Mouse (Mus musculus) retina, postnatal 1 day (tissue): Measurements from ENCODE around the gene Reps1.
A peak's percentile ranks its signal among the peaks of the same experiment; 100 is the strongest.

Experiments used
- DNase-seq: peaks from one replicate; pipeline ENCODE4 v3.0.0-alpha.2; 2012

Gene Reps1

GRCm38 (mm10) chr10:18055696-18056390 lies at the start of gene Reps1:
Gene Reps1 (plus strand): TSS chr10:18055861.
- no peak for DNase-seq

DNA sequence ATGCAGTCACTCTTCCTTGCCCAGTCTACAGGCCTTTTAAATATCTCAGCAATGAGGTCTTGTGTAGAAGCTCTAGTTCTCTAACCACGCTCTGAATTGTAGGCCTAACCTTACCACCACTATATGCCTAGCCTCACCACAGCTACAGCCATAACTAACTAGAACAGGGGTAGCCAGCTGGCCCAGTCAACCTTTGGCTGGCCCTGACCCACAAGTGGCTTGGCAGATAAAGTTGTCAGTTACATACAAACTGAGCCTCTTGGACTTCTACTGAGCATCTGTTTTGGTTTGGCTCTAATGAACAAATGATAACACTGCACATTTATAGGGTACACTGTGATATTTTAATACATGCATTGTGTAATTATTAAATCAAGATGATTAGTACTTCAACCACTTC lies 48.9 kb upstream of the Reps1 start:
- DNase-seq, result no peak

- DNase-seq, result no peak
Measured at GRCm38 (mm10) chr10:18007243-18007642, 48.4 kb upstream of the Reps1 start.

- no peak for DNase-seq
Measured at GRCm38 (mm10) chr10:18008118-18008517, 47.5 kb upstream of the Reps1 start.

- DNase-seq, result no peak
Measured at GRCm38 (mm10) chr10:18009744-18010143, 45.9 kb upstream of the Reps1 start.

GRCm38 (mm10) chr10:18011761-18012160 lies 43.9 kb upstream of the Reps1 start:
- no peak for DNase-seq

DNA sequence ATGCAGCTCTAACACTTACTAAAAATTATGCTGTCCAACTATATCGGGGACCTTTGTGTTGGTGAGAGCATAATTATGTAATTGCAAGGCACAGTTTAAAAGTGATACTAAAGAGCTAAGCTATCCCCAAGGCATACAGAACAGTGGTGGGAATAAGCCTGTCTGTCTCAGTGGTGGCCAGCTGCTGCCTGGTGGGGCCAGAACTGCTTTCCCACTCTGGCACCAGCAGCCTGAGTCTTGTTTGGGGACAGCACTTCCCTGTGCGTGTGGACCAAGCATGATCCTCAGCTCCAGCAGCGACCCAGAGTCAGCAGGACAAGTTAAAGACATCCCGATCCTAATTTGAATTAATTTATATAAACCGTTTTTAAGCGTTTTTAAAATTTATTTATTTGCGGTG lies 35.2 kb upstream of the Reps1 start:
- peak; percentile 31 for DNase-seq

- DNase-seq, result no peak
Measured at GRCm38 (mm10) chr10:18020846-18021245, 34.8 kb upstream of the Reps1 start.

GRCm38 (mm10) chr10:18021576-18022311 lies 33.9 kb upstream of the Reps1 start:
- peak; percentile 31 for DNase-seq

DNA sequence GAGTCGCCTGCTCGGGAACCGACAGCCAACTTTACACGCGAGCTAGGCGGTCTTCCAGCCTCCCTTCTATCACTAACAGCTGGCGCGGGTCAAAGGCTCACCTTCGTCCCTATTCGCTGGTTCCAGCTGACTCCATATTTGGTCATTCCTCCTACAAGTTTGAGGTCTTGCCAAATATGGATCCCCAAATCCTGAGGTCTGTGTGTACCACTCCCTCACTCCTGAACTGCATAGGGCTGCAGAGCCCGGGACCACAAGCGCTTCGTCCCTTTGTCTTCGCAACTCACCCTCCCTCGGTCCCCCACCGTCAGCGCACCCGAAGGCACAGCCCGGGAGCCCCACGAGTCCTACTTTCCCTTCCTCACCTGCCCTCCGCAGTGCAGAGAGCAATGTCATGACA lies 33.3 kb upstream of the Reps1 start:
- peak; percentile 81 for DNase-seq

DNA sequence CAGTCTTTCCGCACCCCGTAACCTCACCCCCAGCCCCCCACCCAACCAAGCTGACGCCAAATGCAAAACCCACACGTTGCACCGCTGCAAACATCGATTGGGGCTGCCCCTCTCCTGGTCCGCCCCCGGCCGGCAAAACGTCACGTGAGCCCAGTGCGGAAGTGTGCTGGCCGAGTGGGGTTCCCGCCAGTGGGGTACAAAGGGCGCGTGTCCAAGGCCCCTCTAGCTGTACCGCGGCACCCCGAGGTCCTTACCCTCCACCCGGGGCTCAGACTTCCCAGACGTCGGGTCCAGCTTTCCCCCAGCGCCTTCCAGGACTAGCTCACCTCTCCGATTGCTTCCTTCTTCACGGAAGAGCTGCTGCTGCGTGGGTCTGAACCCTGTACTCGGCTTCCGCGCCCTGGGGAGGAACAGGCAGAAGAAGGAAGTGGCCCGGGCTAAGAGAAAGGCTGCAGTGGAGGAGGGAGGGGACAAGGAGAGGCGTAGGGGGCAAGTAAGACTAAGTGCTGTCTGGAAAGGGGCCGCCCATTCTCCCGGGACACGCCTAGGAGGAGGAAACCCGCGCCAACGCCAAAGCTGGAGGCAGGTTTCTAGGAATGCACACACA lies 32.8 kb upstream of the Reps1 start, which contains the start of gene Abracl:
Gene Abracl, minus strand, starts transcription at position 548 of the 607 bp plus-strand sequence.
- DNase-seq, result peak; percentile 88

DNA sequence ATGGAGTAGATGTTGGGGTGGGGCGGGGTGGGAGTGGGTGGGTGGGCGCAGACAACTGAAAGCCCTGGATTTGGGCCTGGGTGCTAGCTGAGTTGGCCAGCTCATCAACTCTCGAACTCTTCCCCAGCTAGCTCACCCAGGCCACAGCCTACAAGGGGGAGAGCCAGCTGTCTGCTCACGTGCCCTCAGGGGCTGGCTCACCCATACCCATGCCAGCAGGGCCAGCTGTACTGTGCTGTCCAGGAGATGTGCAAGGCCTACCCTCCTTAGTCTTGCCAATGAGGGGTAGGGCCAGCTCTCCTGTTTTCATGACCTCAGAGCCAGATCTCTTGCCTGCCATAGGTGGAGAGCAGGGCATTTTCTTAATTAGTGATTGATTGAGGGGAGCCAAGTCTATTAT lies 21.3 kb upstream of the Reps1 start:
- no peak for DNase-seq

- DNase-seq, result no peak
Measured at GRCm38 (mm10) chr10:18036849-18037248, 18.8 kb upstream of the Reps1 start.

DNA sequence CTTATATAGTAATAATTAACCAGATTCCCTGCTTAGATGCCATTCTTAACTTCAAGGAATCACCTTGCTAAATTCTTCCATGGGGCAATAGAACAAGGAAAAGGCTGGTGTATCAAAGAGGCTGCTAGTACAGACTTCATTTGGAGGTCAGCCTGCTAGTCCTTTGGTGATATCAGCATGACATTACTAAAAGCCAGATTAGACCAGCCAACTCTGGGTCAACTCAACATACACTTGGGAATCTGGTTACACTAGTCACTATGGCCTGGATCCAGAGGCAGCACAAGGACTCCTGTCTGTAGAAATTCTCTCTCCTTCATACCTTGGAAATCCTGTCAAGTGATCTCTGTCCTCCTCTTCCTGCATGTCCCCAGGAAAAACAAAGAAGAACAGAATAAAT lies 9.3 kb upstream of the Reps1 start:
- no peak for DNase-seq

- no peak for DNase-seq
Measured at GRCm38 (mm10) chr10:18047380-18048146, 8.1 kb upstream of the Reps1 start.

DNA sequence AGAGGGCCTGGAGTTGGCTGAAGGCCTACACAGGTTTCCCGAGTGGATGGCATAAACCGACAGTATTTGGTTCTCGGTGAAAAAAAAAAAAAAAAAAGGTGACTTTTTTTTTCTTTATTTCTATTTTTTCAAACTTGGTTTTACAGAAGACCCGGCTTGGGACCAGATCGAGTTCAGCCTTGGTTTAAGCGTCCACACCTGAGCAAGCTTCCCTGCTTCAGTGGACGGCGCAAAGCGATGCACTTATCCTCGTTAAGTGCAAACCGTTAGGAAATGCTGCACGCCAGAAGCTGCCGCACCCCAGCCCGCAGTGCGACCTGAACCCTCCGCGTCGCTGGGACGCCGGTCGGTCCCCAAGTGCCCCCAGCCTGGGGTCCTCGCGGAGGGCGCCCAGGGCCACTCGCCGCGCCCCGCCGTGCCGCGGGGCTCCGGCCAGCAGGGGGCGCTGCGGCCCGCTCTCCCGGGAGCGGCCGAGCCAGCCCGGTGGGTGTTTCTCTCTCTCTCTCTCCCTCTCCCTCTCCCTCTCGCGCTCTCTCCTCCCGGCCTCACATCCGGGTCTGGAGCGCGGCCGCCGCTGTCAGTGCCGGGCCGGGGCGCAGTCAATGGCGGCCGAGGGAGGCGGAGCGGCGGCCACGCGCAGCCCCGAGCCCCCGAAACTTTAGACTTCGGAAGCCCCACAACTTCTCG lies 509 bp upstream of the Reps1 start:
- DNase-seq, result peak; percentile 94

DNA sequence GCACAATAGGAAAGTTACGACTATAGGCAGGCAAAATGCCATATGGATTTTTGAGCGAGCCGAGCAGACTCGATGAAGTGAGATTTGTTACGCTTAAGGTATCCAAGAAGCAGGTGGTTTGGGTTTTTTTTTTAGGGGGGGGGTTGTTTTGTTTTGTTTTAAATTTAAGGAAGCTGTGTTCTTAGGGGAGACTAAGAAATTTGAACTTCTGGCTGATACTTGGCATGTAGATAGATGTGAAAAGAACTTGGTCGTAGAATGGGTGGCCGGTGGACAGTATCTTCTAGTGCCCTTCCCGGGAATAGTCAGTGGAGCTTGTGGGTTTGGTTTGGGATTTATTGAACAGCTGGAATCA lies 707 bp downstream of the Reps1 start:
- DNase-seq, result no peak

- no peak for DNase-seq
Measured at GRCm38 (mm10) chr10:18058681-18059338, 3.1 kb downstream of the Reps1 start.

DNA sequence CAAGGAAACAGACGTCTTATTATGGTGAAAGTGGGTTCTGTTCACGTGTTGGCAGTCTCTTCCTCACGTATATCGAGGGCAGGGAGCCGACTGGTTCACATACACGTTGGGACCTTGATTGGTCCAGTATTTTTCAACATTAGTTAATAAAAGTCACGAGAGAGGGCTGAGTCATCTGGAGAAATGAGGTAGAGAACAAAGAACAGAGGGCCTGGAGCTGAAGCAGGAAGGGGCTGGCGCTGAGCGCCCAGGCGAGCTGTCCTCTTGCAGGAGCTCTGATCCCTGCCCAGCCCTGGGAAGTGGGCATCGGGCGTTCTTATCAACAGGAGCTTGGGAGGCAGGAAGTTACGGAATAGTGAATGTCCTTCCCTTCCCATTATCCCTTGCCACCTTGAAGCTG lies 4.1 kb downstream of the Reps1 start:
- DNase-seq, result no peak

GRCm38 (mm10) chr10:18060778-18061177 lies 5.1 kb downstream of the Reps1 start:
- DNase-seq, result no peak

DNA sequence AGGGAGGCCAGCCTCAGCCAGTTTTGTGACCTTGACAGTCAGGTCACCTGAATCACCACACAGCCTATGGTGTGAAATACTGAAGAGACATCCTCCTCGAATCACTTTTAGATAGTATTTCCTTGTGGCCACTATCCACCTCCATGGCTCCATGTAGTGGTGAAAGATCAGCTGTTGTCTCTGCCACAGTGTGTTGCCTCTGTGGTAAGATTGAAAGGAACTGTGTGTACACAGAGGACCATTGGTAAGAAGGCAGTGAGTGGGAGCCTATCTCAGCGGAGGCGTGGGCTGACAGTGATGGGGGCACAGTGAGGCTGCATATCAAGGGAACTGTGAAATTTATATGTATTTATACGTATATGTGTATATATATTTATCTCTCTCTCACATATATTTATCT lies 5.9 kb downstream of the Reps1 start:
- DNase-seq, result no peak

- DNase-seq, result no peak
Measured at GRCm38 (mm10) chr10:18064606-18065228, 9.1 kb downstream of the Reps1 start.
